Mouse (Mus musculus) lung, postnatal 25 days (tissue): ENCODE measurements around the gene Aldoc.

ENCODE experiments used
- DNase-seq: peaks from one replicate; pipeline ENCODE4 v3.0.0; 2022; ENCODE audit warnings: low spot score

The Aldoc gene

DNA sequence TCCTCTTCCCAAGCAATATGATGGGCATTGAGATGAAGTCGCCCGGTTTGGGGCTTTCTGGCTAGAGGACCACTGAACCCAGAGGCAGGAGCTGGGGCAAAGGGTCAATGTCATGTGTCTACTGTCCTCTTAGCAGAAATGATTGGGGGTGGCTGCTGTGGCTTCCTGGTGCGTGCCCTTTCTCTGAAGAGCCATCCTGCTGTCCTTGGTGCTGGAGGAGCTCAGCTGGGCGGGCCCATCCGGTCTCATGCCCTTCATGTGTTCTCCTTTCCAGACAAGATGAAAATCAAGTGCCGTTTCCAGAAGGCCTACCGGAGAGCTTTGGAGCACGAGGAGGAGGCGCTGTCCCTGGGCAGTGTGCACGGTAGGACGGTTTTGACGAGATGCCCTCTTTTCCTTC, 9.9 kb downstream of the Aldoc start:
- DNase-seq, result no peak

GRCm38 (mm10) chr11:78333992-78334391, 11.2 kb downstream of the Aldoc start:
- DNase-seq, result no peak

- no peak for DNase-seq
Measured at GRCm38 (mm10) chr11:78337040-78337439, 14.3 kb downstream of the Aldoc start.

- no peak for DNase-seq
Measured at GRCm38 (mm10) chr11:78341702-78342101, 18.9 kb downstream of the Aldoc start.

- DNase-seq, result peak; percentile 81
Measured at GRCm38 (mm10) chr11:78343381-78344327, 20.9 kb downstream of the Aldoc start, which contains the start of gene Unc119. Gene Unc119, plus strand, starts transcription at chr11:78343482.

- no peak for DNase-seq
Measured at GRCm38 (mm10) chr11:78344328-78344889, 21.6 kb downstream of the Aldoc start.

- DNase-seq, result peak; percentile 66
Measured at GRCm38 (mm10) chr11:78344890-78345715, 22.3 kb downstream of the Aldoc start.

DNA sequence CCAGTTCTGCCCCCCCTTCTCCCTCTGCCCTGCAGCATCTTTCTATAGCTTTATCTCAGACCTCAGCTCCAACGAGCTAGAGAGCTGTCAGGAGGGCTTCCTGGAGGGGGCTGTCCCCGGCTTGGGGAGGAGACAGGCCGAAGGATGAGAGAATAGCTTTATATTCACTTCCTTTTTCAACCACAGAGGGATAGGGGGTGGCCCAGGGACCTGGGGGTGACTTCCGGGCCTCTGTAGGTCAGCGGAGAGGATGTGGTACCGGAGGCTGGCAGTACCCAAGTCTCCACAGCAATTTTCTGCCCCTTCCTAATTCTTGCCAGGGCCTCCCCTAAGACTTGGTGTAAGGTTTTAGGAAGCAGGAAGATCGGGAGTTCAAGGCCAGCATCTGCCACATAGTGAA, 23.0 kb downstream of the Aldoc start:
- peak; percentile 63 for DNase-seq

- DNase-seq, result no peak
Measured at GRCm38 (mm10) chr11:78346326-78347069, 23.7 kb downstream of the Aldoc start.

DNA sequence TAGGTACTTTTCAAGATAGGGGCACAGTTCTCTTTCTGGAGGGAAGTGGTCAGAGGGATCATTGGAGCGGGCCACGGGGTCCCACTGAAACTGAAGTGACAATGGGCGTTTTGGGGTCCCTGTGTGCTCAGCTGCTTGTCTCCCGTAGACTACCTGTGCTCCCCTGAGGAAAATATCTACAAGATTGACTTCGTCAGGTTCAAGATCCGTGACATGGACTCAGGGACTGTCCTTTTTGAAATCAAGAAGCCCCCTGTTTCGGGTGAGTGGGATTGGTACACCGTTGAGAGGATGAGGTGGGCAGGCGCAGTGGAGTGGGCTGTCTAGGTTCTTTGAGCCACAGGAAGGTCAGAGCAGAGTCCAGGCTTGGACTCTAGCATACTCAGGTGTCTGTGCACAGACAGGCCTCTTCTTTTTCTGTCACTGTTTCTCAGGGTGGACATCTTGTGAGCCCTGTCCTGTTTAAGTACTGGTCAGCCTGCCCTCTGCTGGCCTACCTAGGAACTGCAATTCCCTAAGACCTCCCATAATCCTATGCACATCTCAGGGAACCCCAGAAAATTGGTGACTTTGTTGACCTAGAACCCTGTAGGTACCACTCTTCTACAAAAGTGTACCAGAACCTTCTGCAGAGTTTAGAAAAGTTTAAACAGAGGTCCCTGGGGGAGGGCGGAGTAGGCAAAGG, 24.4 kb downstream of the Aldoc start:
- peak; percentile 74 for DNase-seq

DNA sequence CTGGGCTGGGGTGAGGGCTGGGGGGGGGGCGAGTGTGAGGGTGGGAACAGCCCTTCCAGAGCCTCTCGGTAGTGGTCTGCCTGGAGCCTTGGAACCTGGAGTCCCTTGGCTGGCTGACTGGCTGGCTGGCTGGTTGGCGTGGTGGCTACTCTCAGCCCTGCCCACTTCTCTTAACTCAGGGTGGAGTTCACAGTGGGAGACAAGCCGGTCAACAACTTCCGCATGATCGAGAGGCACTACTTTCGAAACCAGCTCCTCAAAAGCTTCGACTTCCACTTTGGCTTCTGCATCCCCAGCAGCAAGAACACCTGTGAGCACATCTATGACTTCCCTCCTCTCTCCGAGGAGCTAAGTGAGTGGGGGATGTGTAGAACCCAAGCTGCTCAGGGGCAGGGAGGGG, 25.1 kb downstream of the Aldoc start:
- peak; percentile 83 for DNase-seq

- DNase-seq, result no peak
Measured at GRCm38 (mm10) chr11:78348474-78348873, 25.7 kb downstream of the Aldoc start.

DNA sequence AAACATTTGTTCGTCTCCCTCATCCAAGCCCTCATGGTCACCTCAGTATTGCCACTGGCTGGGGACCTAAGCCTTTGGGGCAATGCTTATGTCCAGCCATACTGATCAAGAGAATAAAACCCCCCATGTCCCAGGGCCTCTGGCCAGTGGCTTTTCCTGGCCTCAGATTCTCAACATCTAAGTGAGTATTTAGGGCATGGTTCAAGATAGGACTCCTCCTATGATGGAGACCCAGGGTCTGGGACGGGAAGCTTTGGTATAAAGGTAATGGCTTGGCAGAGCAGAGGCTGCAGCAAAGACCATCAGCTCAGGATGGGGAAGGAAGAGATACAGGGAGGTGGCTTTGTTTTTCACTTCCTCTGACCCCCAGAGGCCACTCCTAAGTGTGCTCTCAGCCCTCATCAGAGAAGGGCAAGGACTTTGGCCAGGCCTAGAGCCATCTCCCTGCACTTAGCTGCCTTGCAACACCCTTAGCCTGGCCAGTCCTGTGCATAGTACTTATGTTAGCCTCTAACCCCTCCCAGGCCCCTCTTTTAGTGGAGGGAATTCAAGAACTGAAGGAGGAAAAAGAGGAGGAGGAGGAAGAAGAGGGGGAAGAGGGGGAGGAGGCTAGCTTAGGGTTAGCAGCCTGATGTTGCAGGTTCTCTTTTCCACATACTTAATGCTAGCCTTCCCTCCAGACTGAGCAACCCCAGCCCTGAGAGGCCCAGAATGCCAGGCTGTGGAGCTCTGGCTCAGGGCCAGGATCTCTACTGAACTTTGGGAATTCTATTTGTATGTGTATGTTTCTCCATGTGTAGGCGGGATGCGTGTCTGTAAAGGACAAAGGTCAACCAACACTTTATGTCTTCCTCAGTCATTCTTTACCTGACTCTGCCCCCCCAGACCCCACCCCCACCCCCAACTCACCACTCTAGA, 26.9 kb downstream of the Aldoc start:
- no peak for DNase-seq

DNA sequence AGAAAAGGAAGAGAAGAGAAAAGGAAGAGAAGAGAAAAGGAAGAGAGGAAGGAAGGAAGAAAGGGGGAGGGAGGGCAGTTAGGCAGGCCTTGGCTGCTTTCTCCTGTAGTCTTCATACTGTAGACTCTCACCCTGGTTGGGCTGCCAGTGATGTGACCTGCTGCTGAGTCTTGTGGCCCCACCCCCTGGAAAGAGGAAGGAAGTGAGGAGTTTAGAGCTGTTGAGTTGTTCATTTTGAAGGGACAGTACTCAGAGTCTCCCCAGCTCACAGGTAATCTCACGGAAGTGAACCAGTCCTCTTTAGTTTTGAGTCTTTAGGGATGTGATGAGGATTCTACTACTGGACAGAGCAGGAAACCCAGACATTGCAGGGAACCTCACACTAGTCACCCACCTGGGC, 30.3 kb downstream of the Aldoc start:
- DNase-seq, result peak; percentile 44

DNA sequence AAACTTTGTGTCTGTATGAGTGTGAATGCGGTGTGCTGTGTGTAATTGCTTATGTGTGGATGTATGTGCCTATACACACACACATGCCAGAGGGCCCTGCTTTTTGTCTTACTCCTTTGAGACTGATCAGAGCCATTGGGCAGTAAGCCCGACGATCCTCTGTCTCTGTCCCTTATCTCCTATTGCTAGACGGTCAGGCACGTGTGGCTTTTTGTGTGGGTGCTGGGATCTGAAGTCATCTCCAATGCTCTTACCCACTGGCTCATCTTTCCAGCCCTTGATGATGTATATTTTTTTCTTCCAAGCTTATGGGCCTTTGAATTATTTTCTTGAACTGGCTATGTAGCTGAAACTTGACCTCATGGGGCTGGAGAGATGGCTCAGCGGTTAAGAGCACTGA, 32.1 kb downstream of the Aldoc start:
- DNase-seq, result no peak

DNA sequence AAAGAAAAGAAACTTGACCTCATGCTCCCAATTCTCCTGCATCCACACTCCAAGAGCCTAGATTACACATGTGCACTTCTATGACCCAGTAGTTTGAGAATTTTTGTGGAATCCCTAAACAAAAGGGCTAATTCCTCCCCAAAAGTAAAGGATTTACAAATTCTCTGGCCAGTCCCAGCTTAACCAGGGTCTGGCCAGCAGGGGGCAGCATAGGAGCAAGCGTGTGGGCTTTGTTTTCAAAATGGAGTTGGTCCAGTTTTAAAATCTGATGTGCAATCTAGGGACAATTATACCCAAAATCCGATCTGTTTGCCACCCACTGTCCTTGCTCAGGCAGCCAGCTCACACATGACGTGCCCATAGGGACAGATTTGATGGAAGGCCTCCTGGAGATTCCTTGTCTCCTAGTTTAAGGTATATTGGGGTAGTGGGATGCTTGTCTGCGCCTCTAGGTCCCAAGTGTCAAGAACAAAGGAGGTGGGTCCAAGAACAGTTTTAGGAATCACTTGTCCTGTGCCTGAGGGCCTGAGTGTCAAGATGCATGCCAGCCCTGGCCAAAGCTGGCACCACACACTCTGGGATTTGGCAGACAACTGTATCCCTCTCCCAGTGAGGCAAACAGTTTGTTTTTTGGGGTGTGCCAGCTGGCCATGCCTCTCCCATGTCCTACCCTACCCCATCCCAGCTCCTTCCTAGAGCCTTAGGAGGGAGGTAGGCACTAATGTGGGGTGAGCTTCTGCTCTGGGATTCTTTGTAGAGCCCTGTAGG, 32.9 kb downstream of the Aldoc start:
- DNase-seq, result peak; percentile 59

- DNase-seq, result no peak
Measured at GRCm38 (mm10) chr11:78358330-78359007, 35.7 kb downstream of the Aldoc start.

DNA sequence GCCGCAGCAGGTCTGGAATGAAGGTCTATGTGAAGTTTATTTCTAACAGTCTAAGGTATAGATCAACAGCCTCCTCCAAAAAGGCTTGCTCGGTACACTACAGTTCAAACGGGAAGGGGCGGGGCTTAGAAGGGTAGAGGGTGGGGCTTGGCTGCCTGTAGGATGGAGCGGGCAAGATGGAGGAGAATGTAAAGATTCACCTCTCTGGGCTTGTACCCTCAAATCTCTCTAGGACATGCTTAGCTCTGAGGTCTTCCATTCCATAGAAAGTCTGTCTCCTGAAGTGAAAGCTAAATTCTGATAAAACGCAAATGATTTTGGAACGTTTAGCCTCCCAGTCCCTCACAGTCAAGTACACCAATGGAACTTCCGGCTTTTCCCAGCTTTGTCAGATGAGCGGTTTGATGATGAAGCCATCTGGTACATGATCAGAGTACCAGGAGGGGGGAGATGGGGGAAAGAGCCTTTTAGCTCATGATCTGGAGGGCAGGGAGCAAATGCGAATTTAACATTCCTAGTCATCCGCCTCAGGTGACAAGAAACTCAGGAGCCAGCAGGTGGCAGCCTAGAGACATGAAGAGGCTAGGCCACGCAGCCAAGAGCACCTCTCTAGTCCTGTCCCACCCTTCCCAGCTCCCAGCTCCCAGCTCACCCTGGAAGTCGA, 37.5 kb downstream of the Aldoc start:
- peak; percentile 81 for DNase-seq
